Mouse (Mus musculus) liver, embryonic 14.5 days (tissue): Measurements from ENCODE around the gene Npw. TPM values are rescaled to one million over a fixed set of nuclear protein-coding genes. Genes with fewer than 3 reads are reported as not detected.

Experiments
- ATAC-seq: fragments of 200-750 bp; cut with Nextera tagmentation; 2 replicates; pipeline ENCODE4 v1.8.0; 2017; ENCODE audit warnings: moderate number of reproducible peaks, mild to moderate bottlenecking, moderate library complexity; ENCODE audit not compliant: insufficient read depth
- DNase-seq, 3 experiments: peaks; one replicate each; pipeline ENCODE4 v3.0.0-alpha.2; 2012 to 2013; ENCODE audit warnings: low read depth in 3 of 3, low spot score in 3 of 3
- H3K27ac ChIP-seq: fragments of 300-500 bp; sonication (generic); 2 replicates; pipeline ENCODE4 v1.5.1; 2014; ENCODE audit warnings: moderate library complexity, mild to moderate bottlenecking, control low read depth, inconsistent platforms
- H3K27me3 ChIP-seq: fragments of 300-500 bp; sonication (generic); 2 replicates; pipeline ENCODE4 v1.6.1; 2014; ENCODE audit warnings: mild to moderate bottlenecking, low read length, moderate library complexity; ENCODE audit not compliant: control insufficient read depth, insufficient read depth
- H3K36me3 ChIP-seq: fragments of 300-500 bp; sonication (generic); replicated peaks from 2 replicates; pipeline ENCODE4 v1.6.1; 2014; ENCODE audit warnings: low read depth; ENCODE audit not compliant: control insufficient read depth, insufficient read depth
- H3K4me1 ChIP-seq, 2 experiments: fragments of 200-500 bp in 1 of 2; fragments of 300-500 bp in 1 of 2; sonication (generic) in 1 of 2; replicated peaks; 2 replicates each; pipeline ENCODE4 v1.6.1; 2012 to 2014; ENCODE audit warnings: antibody characterized with exemption in 1 of 2, inconsistent platforms in 1 of 2, low read length in 1 of 2; ENCODE audit not compliant: control insufficient read depth in 2 of 2, insufficient read depth in 2 of 2
- H3K4me2 ChIP-seq: fragments of 300-500 bp; sonication (generic); 2 replicates; pipeline ENCODE4 v1.6.1; 2014; ENCODE audit warnings: low read depth, mild to moderate bottlenecking, control low read depth, moderate library complexity
- H3K4me3 ChIP-seq, 2 experiments: fragments of 200-500 bp in 1 of 2; fragments of 300-500 bp in 1 of 2; sonication (generic) in 1 of 2; 2 replicates each; pipeline ENCODE4 v1.5.1; 2012 to 2014; ENCODE audit warnings: low read depth in 2 of 2, low read length in 2 of 2, mild to moderate bottlenecking in 2 of 2, control low read depth in 1 of 2, inconsistent platforms in 1 of 2, moderate library complexity in 1 of 2; ENCODE audit not compliant: insufficient read depth in 1 of 2
- H3K9ac ChIP-seq: fragments of 300-500 bp; sonication (generic); replicated peaks from 2 replicates; pipeline ENCODE4 v1.6.1; 2014; ENCODE audit warnings: mild to moderate bottlenecking, control low read depth, moderate library complexity
- H3K9me3 ChIP-seq: fragments of 300-500 bp; sonication (generic); 2 replicates; pipeline ENCODE4 v1.6.1; 2016; ENCODE audit warnings: low read length, mixed read lengths; ENCODE audit not compliant: control insufficient read depth
- CTCF ChIP-seq: IDR thresholded peaks from 2 replicates; pipeline ENCODE4 v1.5.1; 2016; ENCODE audit warnings: antibody characterized with exemption, low read depth, control low read depth
- EP300 ChIP-seq: IDR thresholded peaks from 2 replicates; pipeline ENCODE4 v1.6.1; 2016; ENCODE audit warnings: antibody characterized with exemption, low read depth
- WGBS: fragments of 180-500 bp; shearing (Covaris S2); extraction: QIAGEN DNeasy Blood & Tissue Kit; methylation state at CpG from one replicate; pipeline ENCODE4 v1.1.7; 2014; ENCODE audit not compliant: insufficient replicate concordance; 5-methylcytosine and 5-hydroxymethylcytosine counted together
- polyA plus RNA-seq, 2 experiments: library from polyadenylated mRNA; depleted of rRNA in 1 of 2; stranded (reverse) in 1 of 2; unstranded in 1 of 2; fragments of >200 nt; fragmentation: Nextera tagmentation in 1 of 2; extraction: Ambion mirVana in 1 of 2; gene quantifications; 2 replicates each; pipeline versions ENCODE4 v1.2.1 to v1.2.3; 2012 to 2014

Npw gene
- polyA plus RNA-seq, 2 experiments: 0.27 TPM; not detected in 1

DNA sequence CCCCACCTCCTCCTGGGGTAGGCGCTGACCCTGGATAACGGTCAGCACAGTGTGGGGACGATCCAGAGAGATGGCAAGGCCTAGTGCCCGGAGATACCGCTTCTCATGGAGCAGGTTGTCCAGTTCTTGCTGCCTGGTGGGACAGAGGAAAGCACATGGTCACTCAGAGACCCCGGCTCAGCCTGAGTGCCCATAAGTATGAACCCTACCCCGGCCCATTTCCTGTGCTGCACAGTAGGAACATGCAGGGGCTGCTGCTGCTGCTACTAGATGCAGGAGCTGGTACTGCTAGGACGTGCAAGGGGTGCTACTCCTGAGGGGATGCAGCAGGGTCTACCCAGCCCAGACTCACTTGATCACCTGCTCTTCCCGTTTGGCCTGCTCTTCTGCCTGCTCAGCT lies 43.0 kb upstream of the Npw start:
- DNase-seq (no peak), ATAC-seq (no peak)
- peaks cover 6 to 7% of the 10 kb centered on the region in 2 experiments for H3K4me1 ChIP-seq
- no peak overlapping the region for H3K4me3 ChIP-seq
- 81% methylated on average over 9 of the region's 9 CpGs for WGBS
- H3K4me2 ChIP-seq: no peak overlapping the region
- TF ChIP-seq EP300 (no peak), CTCF (no peak)
- H3K27ac ChIP-seq: no peak overlapping the region
- no peak overlapping the region for H3K9ac ChIP-seq
- H3K27me3 ChIP-seq: no peaks in the 10 kb centered on the region
- H3K9me3 ChIP-seq: no peaks in the 10 kb centered on the region
- H3K36me3 ChIP-seq: peaks cover 14% of the 10 kb centered on the region

DNA sequence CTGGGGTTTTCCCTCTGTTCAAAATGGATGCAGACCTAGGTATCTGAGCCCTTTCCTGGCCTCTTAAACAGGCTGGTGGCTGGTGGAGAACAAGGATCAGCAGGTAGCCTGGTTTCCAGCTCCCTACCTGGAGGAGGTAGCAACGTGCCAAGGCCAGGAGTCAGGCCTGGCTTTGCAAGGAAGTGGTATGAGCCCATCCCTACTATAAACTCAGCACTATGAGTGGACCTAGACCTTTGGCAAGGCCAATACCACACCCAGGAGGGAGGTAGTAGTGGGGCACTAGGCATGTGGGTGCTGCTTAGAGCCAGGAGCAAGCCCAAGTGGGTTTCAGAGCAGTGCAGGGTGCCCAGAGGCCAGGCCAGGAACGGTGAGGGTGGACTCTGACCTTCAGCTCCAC lies 41.2 kb upstream of the Npw start:
- no peak overlapping the region for H3K9ac ChIP-seq
- H3K9me3 ChIP-seq: no peaks in the 10 kb centered on the region
- peaks cover 6 to 8% of the 10 kb centered on the region in 2 experiments for H3K4me1 ChIP-seq
- no peak overlapping the region for H3K4me3 ChIP-seq
- DNase-seq (no peak), ATAC-seq (no peak)
- H3K27ac ChIP-seq: no peak overlapping the region
- 69% methylated on average over 2 of the region's 2 CpGs for whole genome bisulfite sequencing
- TF ChIP-seq CTCF: no peak
- H3K4me2 ChIP-seq: no peak overlapping the region
- no peaks in the 10 kb centered on the region for H3K27me3 ChIP-seq
- peaks cover 14% of the 10 kb centered on the region for H3K36me3 ChIP-seq

- Histone ChIP-seq H3K9me3 (no peaks in the 10 kb centered on the region), H3K27ac (no peak overlapping the region), H3K27me3 (no peaks in the 10 kb centered on the region), H3K4me2 (no peak overlapping the region), H3K9ac (no peak overlapping the region), H3K4me1 (peaks cover 6 to 8% of the 10 kb centered on the region in 2 experiments), H3K36me3 (peaks cover 11% of the 10 kb centered on the region), H3K4me3 (no peak overlapping the region)
- ATAC-seq (no peak), DNase-seq (no peak)
- WGBS: 64% methylated on average over 9 of the region's 9 CpGs
- no peak for TF ChIP-seq CTCF
- TF ChIP-seq EP300: no peak
These were observed 40.5 kb upstream of the Npw start for GRCm38 (mm10) chr17:24698715-24699114.

DNA sequence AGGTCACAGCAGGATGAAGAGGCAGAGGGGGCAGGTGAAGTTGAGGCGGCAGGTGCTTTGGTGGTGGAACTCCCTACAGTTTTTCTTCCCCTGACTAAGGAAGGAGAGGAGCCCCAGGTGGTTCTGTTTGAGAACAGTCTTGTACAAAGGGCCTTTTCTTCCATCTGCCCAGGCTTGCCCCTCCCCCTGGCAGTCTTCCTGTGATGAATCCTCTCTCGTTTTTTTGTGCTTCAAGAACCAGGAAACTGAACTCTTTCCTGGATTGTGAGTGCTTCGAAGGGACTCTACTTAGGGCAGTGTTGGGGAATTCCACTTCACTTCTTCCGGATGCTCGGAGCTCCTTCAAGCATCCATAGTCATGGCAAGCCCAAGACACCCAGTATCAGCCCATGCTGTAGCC lies 39.7 kb upstream of the Npw start:
- no peak overlapping the region for H3K27ac ChIP-seq
- H3K27me3 ChIP-seq: no peaks in the 10 kb centered on the region
- ATAC-seq (no peak), DNase-seq (no peak)
- no peak overlapping the region for H3K4me3 ChIP-seq
- H3K4me2 ChIP-seq: no peak overlapping the region
- no peaks in the 10 kb centered on the region for H3K9me3 ChIP-seq
- peaks cover 13% of the 10 kb centered on the region for H3K36me3 ChIP-seq
- TF ChIP-seq EP300 (no peak), CTCF (no peak)
- H3K9ac ChIP-seq: no peak overlapping the region
- H3K4me1 ChIP-seq: peaks cover 6 to 8% of the 10 kb centered on the region in 2 experiments
- WGBS: 24% methylated on average over 5 of the region's 5 CpGs

DNA sequence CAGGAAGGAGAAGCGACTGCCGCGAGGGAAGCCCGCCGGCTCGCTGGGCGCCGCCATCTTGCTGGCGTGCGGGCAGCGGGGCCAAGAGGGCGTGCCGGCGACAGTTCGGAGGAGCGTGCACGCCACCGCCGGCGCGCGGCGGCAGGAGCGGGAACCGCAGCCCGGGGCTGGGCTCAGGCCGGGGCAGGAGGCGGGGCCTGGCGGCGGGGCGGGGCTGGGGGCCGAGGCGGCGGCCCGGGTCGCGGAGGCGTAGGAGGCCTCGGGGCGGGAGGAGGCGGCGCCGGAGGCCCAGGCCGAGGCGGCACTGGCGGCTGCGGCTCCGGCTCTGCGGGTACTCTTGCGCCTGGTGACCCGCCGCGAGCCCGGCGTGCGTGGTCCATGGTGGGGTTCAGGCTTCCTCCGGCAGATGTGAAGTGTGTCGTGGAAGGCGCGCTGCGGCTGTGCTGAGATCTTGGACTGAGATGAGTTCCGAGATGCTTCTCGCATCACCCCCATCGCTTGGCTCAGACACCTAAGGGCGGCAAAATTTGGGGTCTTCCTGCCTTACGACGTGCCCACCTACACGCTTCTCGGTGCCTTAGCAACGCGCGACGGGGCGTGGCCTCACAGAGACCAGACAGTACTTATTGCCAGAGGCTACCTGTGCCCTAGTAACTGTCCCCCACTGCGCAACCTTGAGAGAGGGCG lies 37.9 kb upstream of the Npw start, which contains the start of the genes Gfer and Noxo1:
Gene Gfer (minus strand): TSS at position 146 of the 687 bp plus-strand sequence.
Gene Noxo1 (plus strand): TSS at position 224 of the 687 bp plus-strand sequence.
- ATAC-seq: peak; percentile 94
- TF ChIP-seq CTCF (peak; percentile 14; the same call in 1 of the 2 replicates), EP300 (no peak)
- peak within 1 kb of the TSS; percentile 80 for H3K9ac ChIP-seq
- H3K4me3 ChIP-seq: peak within 1 kb of the TSS; percentile 83 to 96
- whole genome bisulfite sequencing: under 1% methylated on average over 76 of the region's 76 CpGs
- H3K27me3 ChIP-seq: peaks cover under 1% of the 10 kb centered on the region
- peaks cover 3% of the 10 kb centered on the region for H3K36me3 ChIP-seq
- peak within 1 kb of the TSS; percentile 80 for H3K4me2 ChIP-seq
- peak within 1 kb of the TSS; percentile 67 for H3K27ac ChIP-seq
- peaks cover 6 to 8% of the 10 kb centered on the region in 2 experiments for H3K4me1 ChIP-seq
- H3K9me3 ChIP-seq: no peaks in the 10 kb centered on the region
- peak; percentile 71 to 76 (median 75) for DNase-seq
